Mouse (Mus musculus) kidney, postnatal 14 days (tissue): Measurements from ENCODE around the gene Bcl7c.
"Not testable (repeated sequence)": the region's sequence is repeated elsewhere in the genome, so short reads cannot be mapped to it uniquely, and the experiment has no call there.

Experiments used
- DNase-seq: peaks from one replicate; pipeline ENCODE4 v3.0.0; 2022; ENCODE audit warnings: mixed read lengths

Bcl7c gene

DNA sequence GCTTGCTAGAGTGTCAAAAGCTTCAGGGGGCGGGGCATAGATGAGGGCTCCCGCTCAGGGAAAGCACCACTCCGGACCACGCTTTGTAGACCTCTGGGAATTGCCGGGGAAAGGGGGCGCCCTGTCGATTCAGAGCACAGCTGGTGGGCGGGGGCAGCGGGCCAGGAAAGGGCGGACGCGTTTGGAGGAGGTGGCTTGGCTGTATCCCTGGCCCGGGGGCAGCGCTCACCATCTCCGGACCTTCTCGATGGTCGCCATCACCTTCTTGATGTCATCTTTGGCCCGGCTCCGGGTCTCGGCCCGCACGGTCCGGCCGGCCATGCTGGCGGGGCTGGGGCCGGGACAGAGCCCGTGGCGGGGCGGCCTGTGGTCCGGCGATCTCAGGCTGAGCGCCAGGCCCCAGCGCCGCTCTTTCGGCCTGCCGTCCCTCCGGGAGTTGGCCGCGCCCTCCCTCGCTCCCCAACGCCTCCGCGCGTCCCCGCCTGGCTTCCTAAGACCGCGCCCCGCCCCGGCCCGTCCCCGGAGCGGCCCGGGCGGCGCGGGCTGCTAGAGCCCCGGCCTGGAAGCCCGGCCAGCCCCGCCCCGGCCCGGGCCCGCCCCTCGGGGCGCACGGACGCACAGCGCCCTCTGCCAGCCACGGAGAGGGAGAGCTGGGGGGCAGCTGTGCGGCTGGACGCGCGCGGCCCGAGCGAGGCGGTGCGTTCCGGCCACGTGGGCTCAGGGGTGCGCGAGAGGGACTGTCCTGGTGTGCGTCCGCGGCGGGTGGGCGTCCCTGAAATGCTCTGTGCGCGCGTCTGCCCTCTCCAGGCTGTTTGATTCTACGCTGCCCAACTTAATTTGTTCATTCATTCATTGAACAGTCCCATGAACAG is at the start of gene Bcl7c:
TSS of gene Bcl7c (minus strand) at position 727 of the 872 bp plus-strand sequence.
- DNase-seq = peak; percentile 94

DNA sequence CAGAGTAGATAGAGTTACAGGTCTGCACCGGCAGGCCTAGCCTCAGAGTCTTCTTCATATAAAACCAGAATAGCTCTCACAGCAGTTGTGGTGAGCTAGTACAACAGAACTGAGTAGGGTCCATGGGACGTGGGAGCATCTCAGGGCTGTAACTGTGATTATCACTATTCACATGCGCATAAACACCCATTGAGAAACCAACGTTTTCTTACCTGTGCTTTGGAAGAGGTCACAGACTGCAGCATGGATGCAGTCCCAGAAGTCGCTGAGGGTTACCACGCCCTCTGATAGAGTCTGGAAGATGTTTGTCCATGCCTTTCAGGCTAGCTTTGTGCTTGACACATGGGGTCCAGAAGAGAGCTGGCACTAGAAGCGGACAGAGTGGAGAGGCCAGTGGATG is 45.0 kb upstream of the Bcl7c start:
- no peak for DNase-seq

DNA sequence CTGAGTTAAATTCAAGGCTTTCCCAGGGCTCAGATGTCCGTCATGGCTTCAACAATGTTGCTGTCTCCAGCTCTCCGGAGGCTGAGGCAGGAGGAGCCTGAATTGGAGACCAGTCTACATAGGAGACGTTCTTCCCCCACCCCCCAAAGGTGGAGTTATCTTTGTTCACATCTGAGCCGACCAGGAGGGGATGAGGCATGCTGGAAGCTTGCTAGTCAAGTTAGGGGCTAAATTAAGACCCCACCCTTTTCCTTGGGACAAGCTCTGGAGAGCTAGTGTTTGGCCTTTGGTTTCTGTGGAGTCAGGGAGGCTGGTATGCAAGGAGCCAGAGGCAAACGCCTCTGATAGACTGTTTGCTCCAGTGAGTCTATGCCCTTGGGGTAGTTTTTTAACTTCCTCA is 44.4 kb upstream of the Bcl7c start:
- DNase-seq = no peak

DNA sequence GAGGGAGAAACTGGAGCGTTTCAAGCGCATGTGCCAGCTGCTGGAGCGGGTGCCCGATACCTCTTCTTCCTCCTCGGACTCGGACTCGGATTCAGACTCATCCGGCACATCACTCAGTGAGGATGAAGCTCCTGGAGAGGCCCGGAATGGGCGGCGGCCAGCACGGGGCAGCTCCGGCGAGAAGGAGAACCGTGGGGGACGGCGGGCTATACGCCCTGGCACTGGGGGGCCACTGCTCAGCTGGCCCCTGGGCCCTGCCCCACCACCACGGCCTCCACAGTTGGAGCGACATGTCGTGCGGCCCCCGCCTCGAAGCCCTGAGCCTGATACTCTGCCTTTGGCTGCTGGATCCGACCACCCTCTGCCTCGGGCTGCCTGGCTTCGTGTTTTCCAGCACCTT is 43.3 kb upstream of the Bcl7c start:
- DNase-seq = no peak

DNA sequence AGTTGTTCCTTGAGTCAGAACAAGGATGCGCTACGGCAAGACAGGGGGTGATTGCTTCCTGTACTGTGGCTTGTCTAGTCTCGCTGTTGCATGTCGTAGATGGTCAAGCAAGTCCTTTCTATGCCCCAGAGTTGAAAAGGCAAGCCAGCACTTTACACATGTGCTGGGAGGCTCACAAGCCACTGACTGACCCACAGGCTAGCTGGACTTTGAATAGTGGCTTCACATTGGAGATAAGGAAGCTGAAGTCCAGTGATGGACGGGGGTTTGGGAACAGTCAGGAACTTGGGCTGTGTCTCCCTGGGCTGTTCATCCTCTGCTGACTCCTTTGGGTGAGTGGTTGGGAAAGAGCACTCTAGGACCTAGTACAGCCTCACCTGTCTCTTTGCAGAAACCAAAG is 42.9 kb upstream of the Bcl7c start:
- DNase-seq = no peak

DNA sequence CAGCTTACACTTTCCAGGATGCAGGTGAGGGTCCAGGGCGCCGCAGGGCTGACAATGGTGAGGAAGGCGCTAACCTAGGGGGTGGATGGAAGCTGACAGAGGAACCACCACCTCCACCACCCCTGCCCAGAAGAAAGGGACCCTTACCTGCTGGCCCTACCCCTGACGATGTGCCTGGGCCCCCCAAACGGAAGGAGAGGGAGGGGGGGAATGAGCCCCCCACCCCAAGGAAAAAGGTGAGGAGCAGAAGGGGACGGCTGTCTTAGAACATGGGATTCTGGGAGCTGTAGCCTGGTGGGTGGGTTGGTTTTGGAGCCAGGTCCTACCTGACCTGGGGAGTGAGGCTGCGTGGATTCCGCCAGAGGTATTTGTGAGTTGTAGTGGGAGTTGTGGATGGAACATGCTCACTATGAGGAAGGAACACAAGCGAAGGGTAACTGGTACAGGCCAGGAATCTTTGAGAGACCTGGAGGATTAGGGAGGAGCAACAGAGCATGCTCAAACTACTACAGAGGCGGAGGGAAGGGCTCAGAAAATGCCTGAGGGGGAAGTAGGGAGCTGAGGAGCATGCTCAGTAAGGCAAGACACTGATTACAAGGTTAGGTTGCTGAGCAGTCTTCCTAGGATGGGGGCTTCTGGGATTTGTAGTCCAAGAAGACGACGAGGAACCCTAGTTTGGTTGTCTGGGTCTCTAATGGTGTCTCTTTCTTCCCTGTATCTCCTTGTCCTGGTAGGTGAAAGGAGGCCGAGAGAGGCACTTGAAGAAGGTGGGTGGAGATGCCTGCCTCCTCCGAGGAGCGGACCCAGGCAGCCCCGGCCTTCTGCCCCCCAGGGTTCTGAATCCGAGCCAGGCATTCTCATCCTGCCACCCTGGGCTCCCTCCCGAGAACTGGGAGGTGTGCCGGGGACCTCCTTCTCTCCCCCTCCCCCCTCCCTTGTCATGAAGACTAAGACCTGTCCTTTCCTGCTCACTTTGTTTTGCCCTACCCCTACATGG is 41.7 kb upstream of the Bcl7c start:
- DNase-seq = peak; percentile 42

DNA sequence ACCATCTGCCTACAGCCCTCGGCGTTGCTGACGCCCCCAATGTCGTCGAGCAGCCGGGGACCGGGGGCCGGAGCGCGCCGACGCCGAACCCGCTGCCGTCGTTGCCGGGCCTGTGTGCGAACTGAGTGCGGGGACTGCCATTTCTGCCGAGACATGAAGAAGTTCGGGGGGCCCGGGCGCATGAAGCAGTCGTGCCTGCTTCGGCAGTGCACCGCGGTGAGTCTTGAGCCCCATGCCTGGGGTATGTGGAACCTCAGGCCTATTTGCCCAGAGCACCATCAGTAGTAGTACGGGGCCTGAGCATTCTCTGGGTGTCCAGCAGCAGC is 39.5 kb upstream of the Bcl7c start:
- DNase-seq = no peak

DNA sequence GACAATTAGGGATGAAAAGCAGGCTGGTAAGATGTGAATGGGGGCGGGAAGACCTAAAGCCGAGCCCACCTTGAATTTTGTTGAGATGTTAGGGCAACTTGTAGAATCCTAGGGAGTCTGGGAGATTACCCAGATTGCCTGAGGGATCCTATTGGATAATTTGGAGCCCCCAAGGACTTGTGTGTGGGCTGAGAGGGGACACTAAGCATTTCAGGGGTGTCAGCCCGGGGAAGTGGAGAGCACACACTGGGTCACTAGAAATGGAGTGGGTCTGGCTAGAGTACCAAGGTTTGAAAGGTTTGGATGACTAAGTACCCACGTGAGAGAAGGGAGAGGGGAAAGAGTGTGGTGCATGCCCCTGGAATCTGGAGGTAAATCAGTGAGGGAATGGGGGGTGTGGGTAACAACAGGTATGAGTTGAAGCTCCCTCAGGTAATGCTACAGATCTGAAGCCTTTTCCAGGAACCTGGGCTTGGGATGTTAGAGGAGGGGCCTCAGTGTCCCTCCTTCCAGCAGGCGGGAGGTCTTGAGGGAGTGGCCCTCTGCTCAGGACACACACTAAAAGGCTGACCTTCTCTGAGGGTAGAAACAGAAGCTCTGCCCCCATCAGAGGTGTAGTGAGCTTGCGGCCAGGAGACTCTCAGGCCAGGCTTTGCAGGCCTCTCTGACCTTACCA is 39.0 kb upstream of the Bcl7c start:
- no peak for DNase-seq

DNA sequence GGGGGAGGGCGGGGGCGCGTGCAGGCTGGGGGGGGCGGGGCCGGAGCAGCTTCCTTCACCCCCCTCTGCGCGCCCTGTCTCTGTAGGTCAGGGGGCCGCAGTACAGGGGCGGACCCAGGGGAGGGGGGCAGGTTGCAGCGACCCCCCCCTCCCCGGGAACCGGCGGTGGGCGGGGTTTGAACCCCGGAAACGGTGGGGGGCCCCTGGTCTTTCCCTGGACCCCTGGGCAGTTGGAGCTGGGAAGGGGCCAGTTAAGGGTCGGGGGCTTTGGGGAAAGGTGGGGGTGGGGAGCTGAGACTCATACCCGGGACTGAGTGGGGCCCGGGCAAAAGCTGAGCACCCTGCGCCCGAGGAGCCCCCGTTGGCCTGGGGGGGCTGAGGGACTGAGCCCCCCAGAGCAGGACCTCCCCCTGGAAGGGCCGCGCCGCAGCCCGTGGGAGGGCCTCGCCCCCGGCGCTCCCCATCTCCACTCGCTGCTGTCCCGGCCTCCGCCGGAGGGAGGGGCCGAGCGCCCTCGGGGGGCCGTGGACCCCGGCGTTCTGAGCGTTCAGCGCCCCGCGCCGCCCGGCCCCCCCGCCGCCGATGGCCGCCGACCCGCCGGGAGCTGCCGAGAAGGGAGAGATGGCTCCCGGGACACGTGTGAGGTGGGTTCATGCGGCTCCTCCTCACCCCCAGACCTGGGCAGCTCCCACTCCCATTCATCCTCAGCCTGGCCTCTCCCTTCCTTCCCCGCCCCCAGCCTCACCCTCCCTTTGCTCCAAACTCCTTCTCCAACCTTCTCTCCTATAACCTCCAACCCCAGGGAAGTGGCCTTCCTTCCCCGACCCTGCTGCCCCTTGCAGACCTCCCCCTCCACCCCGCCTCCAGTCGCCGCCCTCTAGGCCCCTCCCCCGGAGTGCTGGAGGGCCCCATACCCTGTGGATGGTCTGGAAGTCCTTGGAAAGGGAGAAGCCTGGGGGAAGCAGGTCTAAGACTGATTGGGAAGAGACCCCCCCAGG is 38.1 kb upstream of the Bcl7c start:
- DNase-seq = peak; percentile 32

DNA sequence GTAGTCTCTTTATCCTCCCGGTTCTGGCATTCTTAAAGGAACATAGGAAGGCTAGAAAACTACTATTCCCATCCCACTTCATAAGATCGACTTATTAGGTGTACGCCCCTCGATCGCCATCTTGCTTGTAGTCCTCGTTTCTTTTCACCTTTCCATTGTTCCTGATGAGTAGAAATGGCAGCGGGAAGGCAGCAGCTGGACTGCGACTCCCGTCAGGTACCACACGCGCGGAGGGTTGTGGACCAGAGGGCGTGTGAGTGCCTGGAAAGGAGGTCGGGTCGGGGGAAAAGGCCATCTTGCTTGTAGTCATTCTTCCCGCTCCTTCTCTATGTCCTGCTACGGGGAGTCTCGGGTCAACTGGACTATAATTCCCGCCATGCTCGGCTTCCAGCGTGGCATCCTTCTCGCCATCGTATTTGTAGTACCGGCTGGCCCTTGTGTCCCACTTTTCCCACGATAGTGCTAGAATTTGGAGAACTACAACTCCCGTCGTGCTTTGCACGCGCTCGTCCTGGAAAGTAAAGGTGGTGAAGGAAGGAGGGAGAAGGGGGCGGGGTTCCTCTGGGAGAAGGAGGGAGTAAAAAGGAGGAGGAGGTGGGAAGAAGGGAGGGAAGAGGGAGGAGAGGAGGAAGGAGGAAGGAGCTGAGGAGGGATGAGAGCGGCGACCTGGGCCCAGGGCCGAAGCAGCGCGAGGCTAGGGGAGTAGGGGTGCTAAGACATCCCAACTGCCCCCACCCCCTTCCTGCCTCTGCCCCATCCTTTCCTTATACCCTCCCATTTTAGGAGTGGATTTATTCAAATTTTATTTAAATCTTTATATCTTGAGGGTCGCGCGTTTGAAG is 37.1 kb upstream of the Bcl7c start:
- peak; percentile 99 for DNase-seq

DNA sequence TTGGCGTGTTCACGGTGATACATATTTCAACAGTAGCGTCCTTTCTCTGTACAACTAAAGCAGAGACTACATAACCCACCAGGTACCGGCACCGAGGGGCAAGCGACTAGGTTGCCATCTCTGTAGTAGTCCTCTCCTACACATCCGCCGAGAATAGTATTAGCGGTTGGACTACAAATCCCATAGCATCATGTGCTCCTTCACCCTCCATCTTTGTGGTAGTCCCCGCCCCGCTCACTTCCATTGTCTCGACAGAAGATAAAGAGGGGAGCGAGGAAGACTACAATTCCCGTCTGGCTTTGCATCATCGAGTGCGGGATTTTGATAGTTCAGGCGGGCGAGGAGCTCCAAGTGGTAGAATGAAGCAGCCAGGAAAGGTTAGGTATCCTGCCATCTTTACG is 36.5 kb upstream of the Bcl7c start:
- peak; percentile 95 for DNase-seq

DNA sequence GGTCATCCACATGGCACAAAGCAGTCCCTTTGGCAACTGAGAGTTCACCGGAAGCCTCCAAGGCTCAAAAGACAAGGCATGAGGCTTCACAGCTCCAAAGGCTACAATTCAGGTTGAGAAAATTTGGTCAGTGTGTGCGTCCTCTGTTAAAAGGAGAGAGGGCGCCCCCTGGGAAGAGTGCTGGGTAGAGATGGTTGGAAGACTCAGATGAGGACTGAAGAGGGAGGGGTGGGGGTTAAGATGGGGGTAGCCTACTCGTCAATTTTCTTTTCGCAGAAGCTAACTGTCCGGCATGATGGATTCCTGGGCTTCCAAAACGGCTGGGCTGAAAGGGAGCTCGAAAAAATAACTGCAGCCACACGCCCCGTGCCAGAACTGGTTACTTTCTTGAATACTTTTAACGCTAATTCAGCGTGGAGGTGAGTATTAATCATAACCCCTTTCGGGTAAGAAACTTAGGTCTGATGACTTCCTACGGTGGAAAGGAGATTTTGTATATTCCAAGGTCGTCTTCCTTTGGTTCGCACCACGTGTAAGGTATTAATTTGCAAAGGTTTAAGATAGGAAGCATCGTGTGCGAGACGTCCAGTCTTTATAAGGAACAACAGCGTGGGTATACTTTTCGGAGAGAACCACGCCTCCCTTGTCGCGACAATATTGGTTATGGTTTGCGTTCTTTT is 35.8 kb upstream of the Bcl7c start, which contains the start of gene Fbxl19:
TSS of gene Fbxl19 (plus strand) at position 178 of the 680 bp plus-strand sequence.
- peak; percentile 82 for DNase-seq

DNA sequence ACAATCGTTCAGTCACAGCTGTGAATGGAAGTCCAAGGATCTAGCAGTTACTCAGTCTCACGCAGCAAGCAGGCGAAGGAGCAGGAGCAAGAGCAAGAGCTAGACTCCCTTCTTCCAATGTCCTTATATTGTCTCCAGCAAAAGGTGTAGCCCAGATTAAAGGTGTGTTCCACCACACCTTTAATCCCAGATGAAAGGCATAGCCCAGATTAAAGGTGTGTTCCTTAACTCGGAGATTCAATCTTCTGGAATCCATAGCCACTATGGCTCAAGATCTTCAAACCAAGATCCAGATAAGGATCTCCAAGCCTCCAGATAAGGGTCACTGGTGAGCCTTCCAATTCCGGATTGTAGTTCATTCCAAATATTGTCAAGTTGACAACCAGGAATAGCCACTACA is 23.3 kb upstream of the Bcl7c start, which contains the start of gene Ctf2:
TSS of gene Ctf2 (minus strand) at position 101 of the 400 bp plus-strand sequence.
- not testable (repeated sequence) for DNase-seq

DNA sequence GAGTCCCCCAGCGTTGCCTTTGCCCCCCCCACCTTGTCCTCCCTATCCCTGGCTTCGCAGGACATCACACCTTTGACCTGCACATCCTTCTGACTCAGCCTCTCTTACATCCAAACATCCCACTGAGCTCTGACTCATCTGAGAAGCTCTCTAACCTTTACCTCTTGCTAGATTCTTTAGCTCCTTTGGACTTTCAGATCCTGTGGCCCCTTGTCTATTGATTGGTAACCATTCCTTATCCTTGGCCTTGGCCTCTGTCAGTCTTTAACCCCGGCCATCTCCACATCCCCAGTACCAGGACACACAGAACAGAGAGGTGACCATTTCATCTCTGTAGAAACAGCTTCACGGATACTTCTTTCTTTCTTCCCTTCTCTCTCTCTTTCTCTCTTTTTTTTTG is 21.4 kb upstream of the Bcl7c start:
- DNase-seq = no peak

DNA sequence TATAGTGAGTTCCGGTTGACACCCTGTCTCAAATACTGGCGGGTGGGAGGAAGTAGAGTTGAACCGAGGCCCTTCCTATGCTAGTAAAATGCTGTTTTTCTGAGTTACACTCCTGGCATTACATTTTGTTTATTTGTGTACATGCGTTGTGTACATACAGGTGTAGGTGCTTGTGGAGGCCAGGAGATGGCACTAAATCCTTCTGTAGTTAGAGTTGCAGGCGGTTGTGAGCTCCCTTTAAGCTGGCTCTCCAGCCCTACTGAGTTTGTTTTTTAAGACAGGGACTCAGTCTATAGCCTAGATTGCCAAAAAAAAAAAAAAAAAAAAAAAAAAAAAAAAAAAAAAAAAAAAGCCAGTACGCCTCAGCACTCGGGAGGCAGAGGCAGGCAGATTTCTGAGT is 19.2 kb upstream of the Bcl7c start:
- DNase-seq = no peak

DNA sequence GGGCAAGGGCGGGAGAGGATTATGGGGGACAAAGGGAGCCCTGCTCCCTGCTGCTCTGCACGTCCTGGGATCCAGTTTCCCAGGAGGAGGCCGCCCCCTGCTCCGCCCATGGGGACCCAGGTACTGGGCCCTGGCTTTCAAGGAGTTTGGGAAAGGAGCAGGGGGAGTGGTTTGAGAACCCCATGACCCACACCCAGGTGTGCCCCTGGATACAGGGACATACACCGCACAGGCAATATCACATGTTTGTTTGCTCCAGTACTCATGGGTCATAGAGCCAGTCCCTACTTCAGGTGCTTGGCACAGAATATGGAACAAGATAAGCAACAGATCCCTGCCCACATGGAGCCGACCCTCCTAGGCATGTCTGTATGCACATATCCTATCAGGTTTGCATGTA is 17.2 kb upstream of the Bcl7c start:
- no peak for DNase-seq

DNA sequence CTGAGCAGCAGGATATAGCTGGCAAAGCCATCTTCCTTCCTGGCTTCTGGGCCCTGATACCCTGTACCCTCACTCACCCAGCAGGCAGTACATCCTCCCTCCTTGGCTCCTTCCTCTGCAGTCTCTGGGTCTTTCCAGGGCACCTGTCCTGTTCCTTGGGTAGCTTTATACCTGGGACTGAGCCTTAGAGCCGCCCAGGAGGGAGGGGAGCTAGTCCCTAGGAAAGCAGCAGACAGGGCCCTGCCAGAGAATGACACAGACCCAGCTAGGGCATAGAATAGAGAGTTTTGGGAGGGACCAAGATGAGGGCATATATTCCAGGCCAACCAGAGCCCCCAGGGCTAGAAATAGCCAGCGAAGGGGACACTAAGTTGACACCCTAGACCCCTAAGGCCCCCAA is 16.8 kb upstream of the Bcl7c start:
- DNase-seq = no peak

DNA sequence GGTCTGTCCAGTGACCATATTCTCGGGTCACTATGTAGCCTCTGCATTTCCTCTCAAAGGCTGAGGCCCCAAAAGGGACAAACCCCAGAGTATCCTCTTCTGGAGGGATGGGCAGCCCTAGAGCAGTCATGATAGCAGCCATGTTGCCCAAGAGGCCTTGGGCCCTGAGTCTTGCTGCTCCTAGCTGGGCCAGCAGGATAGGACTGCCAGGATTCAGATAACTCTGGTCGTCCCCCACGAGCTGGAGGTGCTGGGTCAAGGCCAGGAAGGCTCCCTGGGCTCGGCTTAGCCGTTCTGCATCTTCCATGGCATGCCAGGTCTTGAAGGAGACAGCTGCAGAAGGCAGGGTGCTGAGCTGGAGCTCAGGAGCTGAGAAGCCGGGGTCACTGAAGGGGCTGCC is 10.5 kb upstream of the Bcl7c start:
- DNase-seq = no peak

DNA sequence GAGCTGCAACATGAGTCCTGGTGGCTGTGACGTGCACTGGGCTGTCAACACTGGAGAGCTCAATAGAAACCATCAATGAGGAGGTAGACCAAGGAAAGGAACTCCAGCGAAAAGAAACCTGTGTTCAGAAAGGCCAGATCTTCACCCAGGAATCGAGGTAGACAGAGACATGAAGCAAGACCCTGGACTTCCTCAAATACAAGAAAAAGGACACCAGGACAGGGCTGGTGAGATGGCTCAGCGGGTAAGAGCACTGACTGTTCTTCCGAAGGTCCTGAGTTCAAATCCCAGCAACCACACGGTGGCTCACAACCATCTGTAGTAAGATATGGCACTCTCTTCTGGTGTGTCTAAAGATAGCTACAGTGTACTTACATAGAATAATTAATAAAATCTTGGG is 9.6 kb upstream of the Bcl7c start:
- no peak for DNase-seq

DNA sequence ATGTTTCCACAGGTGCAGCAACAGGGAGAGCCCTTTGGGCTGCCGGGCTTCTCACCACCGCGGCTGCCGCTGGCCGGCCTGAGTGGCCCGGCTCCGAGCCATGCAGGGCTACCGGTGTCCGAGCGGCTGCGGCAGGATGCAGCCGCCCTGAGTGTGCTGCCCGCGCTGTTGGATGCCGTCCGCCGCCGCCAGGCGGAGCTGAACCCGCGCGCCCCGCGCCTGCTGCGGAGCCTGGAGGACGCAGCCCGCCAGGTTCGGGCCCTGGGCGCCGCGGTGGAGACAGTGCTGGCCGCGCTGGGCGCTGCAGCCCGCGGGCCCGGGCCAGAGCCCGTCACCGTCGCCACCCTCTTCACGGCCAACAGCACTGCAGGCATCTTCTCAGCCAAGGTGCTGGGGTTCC is 8.3 kb upstream of the Bcl7c start:
- peak; percentile 85 for DNase-seq
